Mouse (Mus musculus) heart, embryonic 16.5 days (tissue): ENCODE results near the gene Gm20431. TPM values are rescaled to one million over a fixed set of nuclear protein-coding genes. Genes with fewer than 3 reads are reported as not detected.

ENCODE experiments used
- ATAC-seq: fragments of 200-750 bp; cut with Nextera tagmentation; replicated peaks from 2 replicates; pipeline ENCODE4 v1.8.0; 2017; ENCODE audit warnings: moderate number of reproducible peaks; ENCODE audit not compliant: insufficient read depth, low FRiP score; ENCODE audit errors: extremely low read depth
- H3K27ac ChIP-seq: fragments of 300-500 bp; sonication (generic); 2 replicates; pipeline ENCODE4 v1.5.1; 2014; ENCODE audit warnings: mild to moderate bottlenecking, low read length, control low read depth, moderate library complexity
- H3K27me3 ChIP-seq: fragments of 300-500 bp; sonication (generic); 2 replicates; pipeline ENCODE4 v1.6.1; 2014; ENCODE audit warnings: low read length, mixed read lengths; ENCODE audit not compliant: control insufficient read depth, insufficient read depth
- H3K36me3 ChIP-seq: fragments of 300-500 bp; sonication (generic); 2 replicates; pipeline ENCODE4 v1.6.1; 2014; ENCODE audit not compliant: control insufficient read depth, insufficient read depth
- H3K4me1 ChIP-seq: fragments of 300-500 bp; sonication (generic); 2 replicates; pipeline ENCODE4 v1.6.1; 2014; ENCODE audit warnings: low read length, mixed read lengths; ENCODE audit not compliant: control insufficient read depth, insufficient read depth
- H3K4me2 ChIP-seq: fragments of 300-500 bp; sonication (generic); 2 replicates; pipeline ENCODE4 v1.6.1; 2014; ENCODE audit warnings: low read depth, mild to moderate bottlenecking, control low read depth, low read length
- H3K4me3 ChIP-seq: fragments of 300-500 bp; sonication (generic); 2 replicates; pipeline ENCODE4 v1.5.1; 2014; ENCODE audit warnings: mild to moderate bottlenecking, control low read depth, low read length
- H3K9ac ChIP-seq: fragments of 300-500 bp; sonication (generic); 2 replicates; pipeline ENCODE4 v1.6.1; 2014; ENCODE audit warnings: low read length, control low read depth
- H3K9me3 ChIP-seq: fragments of 300-500 bp; sonication (generic); replicated peaks from 2 replicates; pipeline ENCODE4 v1.6.1; 2016; ENCODE audit warnings: low read length; ENCODE audit not compliant: control insufficient read depth
- WGBS: fragments of 180-500 bp; shearing (Covaris S2); extraction: QIAGEN DNeasy Blood & Tissue Kit; methylation state at CpG from one replicate; pipeline ENCODE4 v1.1.7; 2014; 5-methylcytosine and 5-hydroxymethylcytosine counted together
- polyA plus RNA-seq: library from polyadenylated mRNA; unstranded; fragments of >200 nt; fragmentation: Nextera tagmentation; extraction: Ambion mirVana; gene quantifications from 2 replicates; pipeline ENCODE4 v1.2.1, GENCODE M21; 2015

Gene Gm20431
- polyA plus RNA-seq, 1 experiment from 2014 or later: 3.0 TPM

DNA sequence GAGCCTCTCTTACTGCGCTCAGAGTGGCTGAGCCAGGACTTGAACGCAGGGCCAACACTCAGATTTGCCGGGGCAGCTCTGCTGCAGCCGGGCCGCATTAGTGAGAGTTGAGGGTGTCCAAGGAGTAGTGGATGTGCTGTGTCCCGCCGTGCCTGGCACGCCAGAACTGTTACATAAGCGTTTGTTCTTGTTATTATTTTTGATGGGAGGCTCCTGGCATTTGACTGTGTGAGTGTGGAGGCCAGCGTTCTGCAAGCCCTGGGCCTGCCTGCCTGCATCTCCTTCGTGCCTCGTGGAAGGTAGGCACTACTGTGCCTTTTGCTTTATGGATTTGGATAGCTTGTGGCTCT is 29.6 kb upstream of the Gm20431 start:
- peak overlapping the region; percentile 59 for H3K4me2 ChIP-seq
- H3K27me3 ChIP-seq: no peaks in the 10 kb centered on the region
- peak overlapping the region; percentile 50 for H3K4me3 ChIP-seq
- ATAC-seq: no peak
- no peaks in the 10 kb centered on the region for H3K36me3 ChIP-seq
- H3K9ac ChIP-seq: peak overlapping the region; percentile 61
- peaks cover 7% of the 10 kb centered on the region for H3K4me1 ChIP-seq
- H3K9me3 ChIP-seq: no peaks in the 10 kb centered on the region
- peak overlapping the region; percentile 20; the same call in 1 of the 2 replicates for H3K27ac ChIP-seq
- 67% methylated on average over 12 of the region's 12 CpGs for WGBS

DNA sequence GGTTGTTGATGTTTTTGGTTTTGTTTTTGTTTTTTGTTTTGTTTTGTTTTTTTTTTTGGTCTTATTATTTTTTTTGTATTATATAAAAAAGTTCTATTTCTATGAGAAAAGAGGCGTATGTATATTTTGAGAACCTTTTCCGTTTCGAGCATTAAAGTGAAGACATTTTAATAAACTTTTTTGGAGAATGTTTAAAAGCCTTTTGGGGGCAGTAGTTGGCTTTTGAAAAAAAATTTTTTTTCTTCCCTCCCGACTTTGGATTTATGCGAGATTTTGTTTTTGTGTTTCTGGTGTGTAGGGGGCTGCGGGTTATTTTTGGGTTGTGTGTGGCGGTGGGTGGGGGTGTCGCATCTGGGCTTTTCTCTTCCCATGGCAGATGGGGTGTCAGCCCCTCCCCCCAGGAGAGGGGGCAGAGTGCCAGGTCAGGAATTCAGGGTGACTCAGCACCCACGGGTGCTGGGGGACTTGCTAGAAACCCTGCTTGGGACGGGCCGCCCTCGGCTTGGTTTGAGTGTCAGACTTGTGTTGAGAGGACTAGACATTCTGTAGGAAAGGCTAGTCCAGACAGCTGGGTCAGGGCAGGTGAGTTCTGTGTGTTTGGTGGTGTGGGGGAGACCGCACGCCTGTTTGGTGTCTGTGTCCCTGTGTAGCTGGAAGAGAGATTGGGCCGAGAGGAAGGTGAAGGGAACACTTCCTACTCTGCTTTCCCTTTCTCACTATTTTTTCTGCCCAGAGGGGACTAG is 29.1 kb upstream of the Gm20431 start:
- Histone ChIP-seq H3K27ac (peak overlapping the region; percentile 20), H3K9ac (peak overlapping the region; percentile 84), H3K4me3 (peak overlapping the region; percentile 69), H3K4me1 (peaks cover 7% of the 10 kb centered on the region), H3K36me3 (no peaks in the 10 kb centered on the region), H3K27me3 (no peaks in the 10 kb centered on the region), H3K4me2 (peak overlapping the region; percentile 95), H3K9me3 (no peaks in the 10 kb centered on the region)
- 46% methylated on average over 15 of the region's 15 CpGs for WGBS
- ATAC-seq: no peak

DNA sequence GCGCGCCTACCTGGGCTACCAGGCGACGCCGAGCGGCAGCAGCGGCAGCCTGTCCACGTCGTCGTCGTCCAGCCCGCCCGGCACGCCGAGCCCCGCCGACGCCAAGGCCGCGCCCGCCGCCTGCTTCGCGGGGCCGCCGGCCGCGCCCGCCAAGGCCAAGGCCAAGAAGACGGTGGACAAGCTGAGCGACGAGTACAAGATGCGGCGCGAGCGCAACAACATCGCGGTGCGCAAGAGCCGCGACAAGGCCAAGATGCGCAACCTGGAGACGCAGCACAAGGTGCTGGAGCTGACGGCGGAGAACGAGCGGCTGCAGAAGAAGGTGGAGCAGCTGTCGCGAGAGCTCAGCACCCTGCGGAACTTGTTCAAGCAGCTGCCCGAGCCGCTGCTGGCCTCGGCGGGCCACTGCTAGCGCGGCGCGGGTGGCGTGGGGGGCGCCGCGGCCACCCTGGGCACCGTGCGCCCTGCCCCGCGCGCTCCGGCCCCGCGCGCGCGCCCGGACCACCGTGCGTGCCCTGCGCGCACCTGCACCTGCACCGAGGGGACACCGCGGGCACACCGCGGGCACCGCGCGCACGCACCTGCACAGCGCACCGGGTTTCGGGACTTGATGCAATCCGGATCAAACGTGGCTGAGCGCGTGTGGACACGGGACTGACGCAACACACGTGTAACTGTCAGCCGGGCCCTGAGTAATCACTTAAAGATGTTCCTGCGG is 28.4 kb upstream of the Gm20431 start, which contains the start of gene Tmem189:
TSS of gene Tmem189 (minus strand) at position 322 of the 718 bp plus-strand sequence.
- ATAC-seq: peak; percentile 5; the same call in 1 of the 2 replicates
- peak within 1 kb of the TSS; percentile 72 for H3K27ac ChIP-seq
- H3K9ac ChIP-seq: peak within 1 kb of the TSS; percentile 84
- under 1% methylated on average over 99 of the region's 99 CpGs for WGBS
- H3K9me3 ChIP-seq: no peaks in the 10 kb centered on the region
- peaks cover 7% of the 10 kb centered on the region for H3K4me1 ChIP-seq
- H3K27me3 ChIP-seq: no peaks in the 10 kb centered on the region
- peak within 1 kb of the TSS; percentile 69 for H3K4me3 ChIP-seq
- H3K36me3 ChIP-seq: no peaks in the 10 kb centered on the region
- peak within 1 kb of the TSS; percentile 95 for H3K4me2 ChIP-seq

DNA sequence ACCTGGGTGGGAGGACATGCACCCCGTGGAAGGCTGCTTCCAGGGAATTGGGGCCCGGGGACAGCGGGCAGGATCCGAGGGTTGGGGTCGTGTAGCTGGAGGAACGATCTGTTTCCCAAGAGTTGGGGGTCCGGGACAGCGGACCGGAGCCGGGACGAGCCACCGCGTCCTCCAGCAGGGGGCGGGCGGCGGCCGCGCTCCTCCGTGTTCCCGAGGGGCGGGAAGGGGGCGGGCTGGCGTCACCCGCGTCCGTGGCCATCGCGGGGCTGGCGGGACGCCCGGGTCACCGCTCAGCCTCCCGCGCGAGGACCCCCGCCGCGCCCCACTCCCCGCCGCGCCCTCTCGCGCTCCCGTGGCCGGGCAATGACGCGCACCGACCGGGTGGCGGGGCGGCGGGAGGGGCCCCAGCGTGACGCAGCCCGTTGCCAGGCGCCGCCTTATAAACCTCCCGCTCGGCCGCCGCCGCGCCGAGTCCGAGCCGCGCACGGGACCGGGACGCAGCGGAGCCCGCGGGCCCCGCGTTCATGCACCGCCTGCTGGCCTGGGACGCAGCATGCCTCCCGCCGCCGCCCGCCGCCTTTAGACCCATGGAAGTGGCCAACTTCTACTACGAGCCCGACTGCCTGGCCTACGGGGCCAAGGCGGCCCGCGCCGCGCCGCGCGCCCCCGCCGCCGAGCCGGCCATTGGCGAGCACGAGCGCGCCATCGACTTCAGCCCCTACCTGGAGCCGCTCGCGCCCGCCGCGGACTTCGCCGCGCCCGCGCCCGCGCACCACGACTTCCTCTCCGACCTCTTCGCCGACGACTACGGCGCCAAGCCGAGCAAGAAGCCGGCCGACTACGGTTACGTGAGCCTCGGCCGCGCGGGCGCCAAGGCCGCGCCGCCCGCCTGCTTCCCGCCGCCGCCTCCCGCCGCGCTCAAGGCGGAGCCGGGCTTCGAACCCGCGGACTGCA is 27.5 kb upstream of the Gm20431 start, which contains the start of gene Cebpb:
TSS of gene Cebpb (plus strand) at position 418 of the 954 bp plus-strand sequence.
- H3K27ac ChIP-seq: peak within 1 kb of the TSS; percentile 72
- peak within 1 kb of the TSS; percentile 69 for H3K4me3 ChIP-seq
- H3K9me3 ChIP-seq: no peaks in the 10 kb centered on the region
- no peaks in the 10 kb centered on the region for H3K27me3 ChIP-seq
- WGBS: 1% methylated on average over 139 of the region's 147 CpGs
- H3K36me3 ChIP-seq: no peaks in the 10 kb centered on the region
- ATAC-seq: peak; percentile 79
- peaks cover 7% of the 10 kb centered on the region for H3K4me1 ChIP-seq
- H3K9ac ChIP-seq: peak within 1 kb of the TSS; percentile 84
- H3K4me2 ChIP-seq: peak within 1 kb of the TSS; percentile 95

DNA sequence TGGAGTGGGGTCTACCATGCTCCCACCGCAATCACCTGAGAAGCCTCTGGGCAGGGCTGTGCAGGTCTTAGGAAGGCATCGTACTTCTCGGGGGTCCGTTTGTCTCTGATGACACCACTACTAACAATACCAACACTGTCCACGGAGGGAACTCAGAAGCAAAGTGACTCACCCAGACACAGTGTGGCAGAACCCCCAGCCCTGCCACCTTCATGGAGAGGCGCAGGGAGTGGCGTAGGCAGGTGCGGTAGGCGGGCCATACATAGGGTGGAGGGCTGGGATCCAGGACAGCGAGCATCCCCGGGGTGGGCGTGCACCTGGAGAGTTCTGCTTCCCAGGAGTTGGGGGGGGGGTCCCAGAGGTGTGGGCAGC is 26.8 kb upstream of the Gm20431 start:
- H3K27ac ChIP-seq: no peak overlapping the region
- no peak for ATAC-seq
- H3K36me3 ChIP-seq: no peaks in the 10 kb centered on the region
- H3K4me1 ChIP-seq: peaks cover 7% of the 10 kb centered on the region
- no peak overlapping the region; the same call in 1 of the 2 replicates for H3K9ac ChIP-seq
- WGBS: 31% methylated on average over 12 of the region's 12 CpGs
- no peaks in the 10 kb centered on the region for H3K27me3 ChIP-seq
- H3K4me2 ChIP-seq: peak overlapping the region; percentile 95
- no peaks in the 10 kb centered on the region for H3K9me3 ChIP-seq
- peak overlapping the region; percentile 69 for H3K4me3 ChIP-seq

DNA sequence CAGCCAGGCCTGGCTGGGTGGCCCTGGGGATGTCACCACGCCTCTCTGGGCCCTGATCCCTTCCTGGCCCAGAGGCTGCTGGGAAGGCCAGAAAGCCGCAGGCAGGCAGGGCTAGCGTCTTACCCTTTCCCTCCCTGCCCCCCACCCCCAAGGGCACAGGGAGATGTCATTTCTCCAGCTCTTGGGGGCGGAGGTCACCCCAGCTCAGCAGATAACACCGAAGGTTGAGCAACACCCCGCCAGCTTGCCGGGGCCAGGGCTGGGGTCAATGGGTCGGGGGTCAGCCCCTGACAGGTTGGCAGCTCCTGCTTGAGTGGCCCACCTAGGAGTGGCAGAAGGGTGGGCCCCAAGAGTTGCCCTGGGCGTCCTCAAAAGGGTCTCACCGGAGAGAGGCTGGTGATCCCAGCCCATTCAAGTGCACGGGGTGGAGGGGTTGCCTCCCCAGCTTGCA is 26.4 kb upstream of the Gm20431 start:
- Histone ChIP-seq H3K27ac (no peak overlapping the region), H3K4me1 (peaks cover 7% of the 10 kb centered on the region), H3K9ac (no peak overlapping the region), H3K4me2 (no peak overlapping the region), H3K4me3 (no peak overlapping the region), H3K9me3 (no peaks in the 10 kb centered on the region), H3K27me3 (no peaks in the 10 kb centered on the region), H3K36me3 (no peaks in the 10 kb centered on the region)
- no peak for ATAC-seq
- WGBS: 59% methylated on average over 11 of the region's 11 CpGs

DNA sequence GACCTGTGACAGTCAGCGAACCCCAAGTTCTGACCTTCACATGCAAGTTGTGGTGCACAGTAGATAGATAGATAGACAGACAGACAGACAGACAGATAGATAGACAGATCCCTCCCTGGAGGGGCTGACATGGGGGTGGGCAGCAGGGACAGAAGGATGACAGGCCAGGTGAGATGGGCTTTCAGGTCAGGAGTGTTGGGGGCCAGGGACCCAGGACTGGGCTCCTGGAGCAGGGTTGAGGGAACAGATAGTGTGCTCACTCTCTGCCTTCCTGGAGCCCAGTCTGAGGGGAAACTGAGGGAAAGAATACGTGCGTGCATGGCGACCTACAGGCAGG is 25.9 kb upstream of the Gm20431 start:
- H3K9me3 ChIP-seq: no peaks in the 10 kb centered on the region
- 95% methylated on average over 4 of the region's 4 CpGs for WGBS
- H3K9ac ChIP-seq: no peak overlapping the region
- no peak overlapping the region for H3K27ac ChIP-seq
- no peak overlapping the region for H3K4me2 ChIP-seq
- H3K27me3 ChIP-seq: no peaks in the 10 kb centered on the region
- H3K4me3 ChIP-seq: no peak overlapping the region
- peaks cover 7% of the 10 kb centered on the region for H3K4me1 ChIP-seq
- H3K36me3 ChIP-seq: no peaks in the 10 kb centered on the region
- no peak for ATAC-seq

DNA sequence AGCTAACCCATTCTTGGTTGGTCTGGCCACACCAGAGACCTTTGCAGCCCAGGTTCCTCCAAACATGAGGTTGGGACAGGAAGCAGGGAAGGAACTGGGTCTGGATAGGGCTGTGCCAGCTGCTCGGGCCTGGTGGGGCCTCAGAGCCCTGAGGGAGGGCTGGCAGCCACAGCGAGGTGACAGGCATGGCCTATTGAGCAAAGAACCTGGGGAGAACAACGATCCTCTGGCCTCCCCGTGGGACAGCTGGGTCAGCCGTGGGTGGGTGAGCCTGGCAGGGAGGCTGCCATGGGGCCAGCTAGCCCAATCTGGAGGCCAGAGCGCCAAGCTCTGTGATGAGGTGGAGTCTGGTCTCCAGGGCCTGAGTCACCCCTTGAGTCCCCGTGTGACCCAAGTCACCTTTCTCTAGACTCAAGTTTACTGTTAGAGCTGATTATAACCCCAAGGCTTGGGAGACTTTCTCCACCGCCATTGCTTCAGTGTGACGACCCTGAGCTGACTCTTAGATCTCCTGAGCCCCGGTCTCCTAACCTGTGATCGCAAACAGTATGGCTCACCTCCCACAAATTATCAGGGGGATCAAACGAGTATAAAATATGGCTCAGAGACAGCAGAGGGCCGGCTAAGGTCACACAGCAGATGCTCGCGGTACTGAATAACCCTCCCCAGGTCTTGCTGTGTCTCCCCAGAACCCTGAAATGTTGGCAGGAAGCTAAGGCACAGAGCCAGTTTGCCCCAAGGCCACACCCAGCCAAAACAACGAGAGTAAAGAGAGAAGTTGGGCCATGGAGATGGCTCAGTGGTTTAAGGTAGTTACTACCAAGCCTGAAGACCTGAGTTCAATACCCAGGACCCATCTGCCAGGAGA is 25.3 kb upstream of the Gm20431 start:
- Histone ChIP-seq H3K4me2 (no peak overlapping the region), H3K9me3 (no peaks in the 10 kb centered on the region), H3K27ac (no peak overlapping the region), H3K36me3 (no peaks in the 10 kb centered on the region), H3K4me1 (peaks cover 7% of the 10 kb centered on the region), H3K4me3 (no peak overlapping the region), H3K27me3 (no peaks in the 10 kb centered on the region), H3K9ac (no peak overlapping the region)
- ATAC-seq: no peak
- 80% methylated on average over 16 of the region's 16 CpGs for WGBS
